Mouse (Mus musculus) mouse embryonic stem cell (cell line): ENCODE measurements around the gene Cd44.

Experiments used
- in situ Hi-C, 2 experiments: fragments of 300-500 bp; cut with MboI; formaldehyde crosslinking; loops; 1 replicate in 1 of 2; 3 replicates in 1 of 2; pipeline ENCODE4 v1.14.3; 2019 to 2020; ENCODE audit warnings: low sequenced_read_pairs in 2 of 2, low pct_unique_long_range_greater_than_20kb in 1 of 2, mixed read lengths in 1 of 2; ENCODE audit not compliant: unreplicated experiment in 1 of 2

Gene Cd44

DNA sequence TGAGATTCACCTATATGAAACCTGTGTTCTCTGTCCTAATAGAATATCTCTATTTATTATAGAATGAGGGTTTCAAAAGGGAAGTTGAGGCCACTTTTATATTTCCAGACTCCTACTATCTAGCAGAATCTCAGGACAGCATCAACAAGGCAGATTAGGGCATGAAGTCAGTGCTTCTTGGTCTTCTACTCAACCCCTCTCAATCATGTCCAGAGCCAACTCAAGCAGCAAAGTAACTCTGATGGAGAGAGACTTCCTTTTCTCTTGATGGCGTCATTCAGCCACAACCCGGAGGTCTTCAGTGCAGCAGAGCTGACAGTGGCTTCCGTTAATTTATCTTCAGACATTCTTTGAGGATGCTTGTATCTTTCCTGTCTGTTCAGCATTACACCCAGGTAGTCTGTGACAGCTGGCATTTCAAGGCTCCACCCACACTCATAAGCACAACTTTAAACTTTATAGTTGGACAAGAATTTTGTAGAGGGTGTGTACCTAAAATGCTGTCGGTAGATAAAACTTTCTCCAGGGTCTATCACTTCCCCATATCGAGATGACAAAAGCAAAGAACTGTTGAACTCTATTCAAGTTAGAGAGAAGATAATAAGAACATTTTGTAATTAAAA lies 52.5 kb downstream of the Cd44 start:
- in situ Hi-C loops = no loop called here

DNA sequence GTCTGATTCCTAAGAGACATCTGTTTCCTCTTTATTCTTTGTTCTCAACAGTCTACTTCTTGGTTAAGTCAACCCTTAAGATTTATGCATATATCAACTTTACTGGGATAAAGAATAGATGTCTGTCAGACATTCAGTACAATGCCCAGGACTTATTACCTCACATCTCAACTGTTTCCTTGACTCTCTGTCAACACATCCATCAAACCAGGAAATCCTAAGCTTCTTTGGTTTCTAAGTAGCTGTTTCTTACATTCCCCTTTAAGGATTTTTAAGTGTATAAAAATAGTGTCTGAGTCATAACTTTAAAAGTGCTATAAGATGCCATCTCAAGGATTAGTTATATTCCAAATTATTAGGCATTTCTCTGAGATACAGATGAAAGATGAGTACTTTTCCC lies 60.2 kb downstream of the Cd44 start:
- in situ Hi-C loops = no loop called here

DNA sequence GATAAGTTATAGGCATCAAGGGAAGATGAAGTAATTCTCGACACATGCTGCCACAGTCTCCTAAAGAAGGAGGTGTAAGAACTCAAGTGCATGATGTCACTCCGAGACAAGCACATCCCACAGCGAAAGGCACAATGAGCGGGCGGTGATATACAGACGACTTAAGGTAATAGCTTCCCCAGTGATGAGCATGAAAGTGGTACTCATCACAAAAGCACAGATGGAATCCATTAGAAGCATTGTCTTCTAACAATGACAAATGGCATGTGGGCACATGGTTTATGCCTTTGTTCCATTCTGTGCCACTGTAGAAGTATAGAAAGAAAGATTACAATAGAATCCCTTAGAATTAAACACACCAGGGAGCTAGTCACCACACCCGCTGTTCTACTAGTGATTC lies 63.3 kb downstream of the Cd44 start:
- in situ Hi-C loops = no loop called here

DNA sequence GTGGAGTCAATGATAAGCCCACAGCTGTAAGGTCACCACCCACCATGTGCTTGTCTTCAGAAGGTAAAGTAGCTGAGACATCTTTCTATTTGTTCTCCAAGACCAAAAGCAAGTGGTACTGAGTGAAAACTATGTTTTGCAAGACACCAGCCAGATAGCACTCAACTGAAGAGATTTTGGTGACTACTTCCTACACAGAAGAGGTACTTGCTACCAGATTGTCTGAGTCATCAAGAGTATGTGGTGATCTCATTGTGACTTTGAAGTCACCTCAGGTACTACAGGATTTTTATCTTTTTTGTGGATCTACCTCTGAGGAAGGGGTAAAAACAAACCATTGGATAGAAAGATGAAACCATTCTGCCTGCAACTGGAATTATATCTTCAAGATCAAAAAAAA lies 69.9 kb downstream of the Cd44 start:
- in situ Hi-C loops = no loop called here

DNA sequence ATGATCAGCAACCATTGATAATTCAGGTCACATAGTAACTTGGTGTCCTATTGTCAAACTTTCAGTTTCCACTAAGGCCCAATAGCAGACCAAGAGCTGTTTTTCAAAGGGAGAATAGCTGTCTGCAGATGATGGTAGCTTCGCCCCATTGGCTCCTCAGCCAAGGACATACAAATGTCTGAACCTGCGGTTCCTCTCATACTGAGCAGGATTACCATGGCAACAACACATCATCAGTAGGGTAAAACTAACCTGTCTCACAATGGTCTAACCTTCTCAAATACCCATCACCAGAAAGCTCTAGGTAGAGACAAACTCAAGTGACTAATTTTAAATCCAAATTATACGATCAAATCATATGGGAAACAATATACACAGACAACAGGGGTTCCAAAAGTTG lies 72.3 kb downstream of the Cd44 start:
- in situ Hi-C loops = no loop called here

DNA sequence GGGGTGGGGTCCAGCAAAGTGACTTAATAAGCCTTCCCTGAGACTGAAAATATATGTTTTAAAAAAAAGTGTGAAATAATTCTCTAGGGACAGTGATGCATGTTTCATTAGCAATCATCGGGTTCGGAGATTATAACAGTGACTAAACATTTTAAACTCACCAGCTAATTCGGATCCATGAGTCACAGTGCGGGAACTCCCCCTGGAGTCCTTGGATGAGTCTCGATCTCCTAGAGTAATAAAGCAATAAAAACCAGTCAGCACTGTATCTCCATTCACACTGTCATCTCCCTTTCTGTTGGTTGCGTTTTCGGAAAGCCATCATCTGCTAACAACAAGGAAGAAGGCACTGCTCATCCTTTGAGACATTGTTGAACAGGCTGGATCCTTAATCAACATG lies 73.1 kb downstream of the Cd44 start:
- in situ Hi-C loops = no loop called here

DNA sequence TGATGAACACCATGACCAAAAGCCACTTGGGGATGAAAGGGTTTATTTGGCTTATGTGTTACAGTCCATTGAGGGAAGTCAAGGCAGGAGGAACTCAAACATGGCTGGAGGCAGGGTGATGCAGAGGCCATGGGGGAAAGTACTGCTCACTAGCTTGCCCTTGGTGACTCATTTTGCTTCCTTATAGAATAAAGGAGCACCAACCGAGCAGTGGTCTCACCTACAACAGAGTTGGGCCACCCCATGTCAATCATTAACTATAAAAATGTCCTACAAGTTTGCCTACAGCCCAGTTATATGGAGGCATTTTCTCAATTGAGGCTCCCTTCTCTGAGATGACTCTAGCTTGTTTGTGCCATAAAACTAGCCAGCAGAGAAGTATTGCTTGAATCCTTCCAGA lies 73.6 kb downstream of the Cd44 start:
- in situ Hi-C loops = no loop called here

DNA sequence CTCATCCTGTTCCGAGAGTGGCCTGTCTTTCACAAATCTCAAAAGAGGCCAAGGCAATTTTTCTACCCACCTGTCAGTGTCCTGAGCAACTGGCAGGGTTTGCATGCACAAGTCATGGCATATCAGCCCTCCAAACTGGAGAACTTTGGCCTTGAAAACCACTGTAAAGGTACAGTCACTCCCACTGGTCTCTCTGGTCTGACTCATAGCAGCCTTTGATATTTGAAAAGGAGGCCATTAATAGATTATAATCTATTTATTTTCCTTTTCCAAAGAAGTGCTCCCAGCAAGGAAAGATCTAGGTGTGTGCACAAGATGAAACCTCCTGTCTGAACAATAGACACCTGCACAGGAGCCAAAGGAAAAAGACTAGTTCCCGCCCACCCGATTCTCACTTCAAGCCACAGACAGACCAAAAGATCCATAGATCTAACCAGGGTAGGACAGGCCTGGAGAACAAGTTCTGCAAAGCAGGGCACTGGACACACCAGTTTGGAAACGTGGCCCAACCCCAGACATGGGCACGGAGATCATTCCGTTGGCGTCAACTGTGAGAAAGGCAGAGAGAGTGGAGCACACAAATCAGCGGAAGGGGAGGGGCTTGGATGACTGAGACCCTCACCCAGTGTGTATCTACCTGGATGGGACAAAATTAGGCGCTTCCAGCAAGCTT lies 75.4 kb downstream of the Cd44 start:
- in situ Hi-C loops = no loop called here

DNA sequence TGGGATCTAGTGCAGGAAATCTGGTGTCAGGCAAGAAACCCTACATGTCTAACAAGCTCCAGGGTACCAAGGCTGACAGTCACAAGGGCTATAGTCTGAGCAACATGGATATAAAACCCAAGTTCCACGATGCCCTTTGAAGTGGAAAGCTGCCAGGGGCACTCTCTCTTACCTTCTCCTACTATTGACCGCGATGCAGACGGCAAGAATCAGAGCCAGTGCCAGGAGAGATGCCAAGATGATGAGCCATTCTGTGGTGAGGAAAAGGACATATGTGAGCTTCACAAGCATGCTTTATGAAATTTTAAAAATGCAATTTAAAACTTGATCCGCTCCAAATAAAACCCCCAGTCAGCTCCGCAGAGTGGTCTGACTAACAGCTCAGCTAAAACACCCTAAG lies 79.4 kb downstream of the Cd44 start:
- in situ Hi-C loops = no loop called here

DNA sequence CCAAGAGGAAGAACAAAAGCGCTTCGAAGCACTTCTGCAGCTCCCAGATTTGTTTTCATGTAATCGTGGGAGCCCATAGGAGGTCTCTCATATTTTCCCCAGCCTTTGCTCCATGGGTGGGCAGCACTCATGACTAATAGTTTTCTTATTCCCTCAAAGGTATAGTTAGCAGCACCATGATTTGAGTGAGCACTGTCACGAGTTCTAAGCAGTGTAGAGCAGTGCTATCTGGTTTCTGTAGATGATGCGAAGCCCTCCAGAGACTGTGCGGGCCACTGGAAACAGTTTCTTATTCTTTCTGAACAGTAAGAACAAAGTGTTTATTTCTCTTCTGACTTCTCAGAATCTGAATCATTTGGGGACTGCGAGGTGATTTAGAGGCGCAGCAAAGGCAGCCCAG lies 80.7 kb downstream of the Cd44 start:
- in situ Hi-C loops = no loop called here

DNA sequence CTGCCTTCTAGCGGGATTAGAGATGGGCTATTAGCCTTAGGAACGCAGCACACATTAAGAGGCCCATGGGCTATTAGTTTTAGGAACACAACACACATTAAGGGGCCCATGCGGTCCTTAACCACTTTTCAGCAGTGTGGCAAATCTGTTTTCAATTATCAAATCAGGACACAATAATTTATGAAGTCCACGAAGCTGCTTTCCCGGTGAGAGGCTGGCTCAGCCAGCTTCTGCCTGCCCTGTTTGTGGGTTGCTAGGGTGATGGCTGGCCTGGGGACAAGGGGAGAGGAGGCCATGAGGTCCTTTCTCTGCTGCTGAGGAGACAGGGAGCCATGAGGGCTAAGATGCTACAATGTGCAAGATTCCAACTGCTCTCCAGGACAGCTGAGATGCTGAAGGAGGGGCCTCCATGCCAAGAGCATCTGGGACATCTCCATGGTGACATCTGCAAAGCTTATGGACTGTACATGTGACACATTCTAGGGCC lies 81.2 kb downstream of the Cd44 start:
- in situ Hi-C loops = no loop called here

DNA sequence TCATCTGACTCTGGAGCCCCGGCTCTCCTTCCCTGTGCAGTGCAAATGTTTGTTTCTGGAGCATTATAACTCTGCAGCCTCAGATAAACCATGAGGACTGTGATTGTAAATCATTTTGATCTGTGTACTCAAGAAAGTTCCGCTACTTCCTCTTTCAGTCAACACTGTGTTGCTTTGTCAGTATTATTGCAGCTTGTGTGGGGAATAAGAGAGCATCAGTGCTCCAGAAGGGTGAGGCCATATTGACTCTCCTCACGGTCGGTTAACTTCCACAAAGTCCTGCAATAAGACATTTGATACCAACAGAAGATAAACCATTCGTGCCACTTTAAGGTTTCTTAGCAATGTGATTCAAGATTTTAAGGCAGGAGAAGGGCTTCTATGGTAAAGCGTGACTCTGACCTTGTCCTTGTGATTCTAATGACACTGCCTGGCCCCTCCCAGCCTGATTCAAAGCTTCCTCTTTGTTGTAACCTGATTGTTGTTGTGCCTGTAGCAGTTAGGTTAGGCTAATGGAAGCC lies 86.1 kb downstream of the Cd44 start:
- in situ Hi-C loops = no loop called here

DNA sequence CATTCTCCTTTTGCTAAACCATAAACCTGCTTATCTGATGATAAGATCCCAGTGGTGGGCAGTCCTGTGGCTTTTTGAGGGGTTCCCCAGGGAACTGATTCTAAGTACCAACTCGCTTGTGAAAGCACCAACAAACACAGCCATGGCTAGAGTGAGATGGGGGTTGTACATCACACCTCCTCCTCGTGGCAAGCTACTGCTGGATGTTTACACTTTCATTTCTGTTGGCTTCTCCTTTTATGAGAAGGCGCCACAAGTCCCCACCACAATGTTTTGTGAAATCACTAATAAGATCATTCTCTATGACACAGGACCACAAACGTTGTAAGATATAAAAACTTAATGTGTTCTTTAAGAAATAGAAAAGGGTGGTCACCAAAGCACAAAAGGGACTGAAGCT lies 88.7 kb downstream of the Cd44 start:
- in situ Hi-C loops = no loop called here

DNA sequence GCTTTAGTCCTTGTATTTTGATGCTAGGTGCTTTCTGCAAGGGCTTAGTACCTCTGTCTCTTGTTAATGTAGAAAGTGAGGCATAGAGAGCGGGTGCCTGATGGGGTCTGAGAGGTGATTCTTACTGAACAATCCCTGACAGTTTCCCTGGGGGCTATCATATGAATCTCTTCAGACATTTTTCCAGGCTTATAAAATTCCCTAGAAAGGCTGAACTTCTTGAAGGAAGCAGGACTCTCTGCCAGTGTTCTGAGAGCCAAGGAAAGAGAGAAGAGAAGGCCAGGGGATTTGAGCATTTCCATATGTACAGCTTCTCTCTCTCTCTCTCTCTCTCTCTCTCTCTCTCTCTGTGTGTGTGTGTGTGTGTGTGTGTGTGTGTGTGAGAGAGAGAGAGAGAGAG lies 92.0 kb downstream of the Cd44 start:
- in situ Hi-C loops = loop anchor here in 1 of 2 experiments (10.0 kb wide), 1 partner anchor 195 kb away; no protein-coding TSS in a partner anchor

DNA sequence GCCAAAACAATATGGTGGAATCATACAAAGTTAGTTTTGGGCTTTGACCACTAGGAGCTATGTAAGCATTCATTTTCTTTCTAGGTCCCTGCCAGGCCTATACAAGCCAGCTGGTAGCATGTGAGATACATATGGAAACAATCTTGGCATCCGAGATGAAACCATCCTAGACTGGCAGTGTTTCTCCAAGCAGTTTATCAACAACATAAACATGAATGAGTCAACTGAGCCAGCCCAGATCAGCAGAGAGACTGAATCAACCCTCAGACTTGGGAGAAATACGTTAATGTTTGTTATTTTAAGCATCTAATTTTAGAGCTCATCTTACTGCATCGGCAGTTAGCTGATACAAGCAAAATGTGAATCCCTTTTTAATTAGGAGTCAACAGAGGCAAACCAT lies 93.8 kb downstream of the Cd44 start:
- in situ Hi-C loops = loop anchor here in 1 of 2 experiments (10.0 kb wide), 1 partner anchor 197 kb away; no protein-coding TSS in a partner anchor

DNA sequence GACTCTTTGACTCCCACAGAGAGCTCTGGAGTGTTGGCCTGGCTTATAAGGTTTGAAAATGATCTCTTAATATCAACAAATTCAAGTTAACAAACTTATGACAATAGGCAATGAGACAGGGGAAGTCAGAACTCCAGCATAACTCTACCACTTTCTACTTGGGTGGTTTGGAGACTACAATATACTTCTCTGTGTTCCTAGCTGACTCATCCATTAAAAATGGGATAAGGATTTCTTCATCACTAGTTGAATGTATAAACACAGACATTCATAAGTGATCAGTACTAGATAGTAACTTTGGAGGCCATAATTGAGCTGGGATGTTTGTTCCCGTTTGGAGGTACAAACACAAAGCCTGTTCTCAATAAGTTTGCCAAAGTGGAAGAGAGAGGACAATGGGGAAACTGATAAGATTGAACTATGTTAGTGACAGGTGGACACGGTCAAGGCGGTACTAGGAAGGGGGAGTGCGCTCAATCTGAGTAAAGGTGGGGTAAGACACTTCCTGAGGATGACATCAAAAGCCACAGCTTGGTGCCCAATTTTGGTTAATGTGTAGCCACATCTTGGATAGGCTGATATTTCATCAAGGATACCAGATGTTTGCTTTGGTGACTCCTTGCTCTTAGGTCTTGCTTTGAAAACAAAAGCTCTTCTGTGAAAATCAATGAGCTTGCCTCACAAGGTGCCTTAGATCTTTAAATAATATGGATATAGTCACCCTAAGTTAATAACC lies 95.5 kb downstream of the Cd44 start:
- in situ Hi-C loops = loop anchor here in 1 of 2 experiments (10.0 kb wide), 1 partner anchor 199 kb away; no protein-coding TSS in a partner anchor

DNA sequence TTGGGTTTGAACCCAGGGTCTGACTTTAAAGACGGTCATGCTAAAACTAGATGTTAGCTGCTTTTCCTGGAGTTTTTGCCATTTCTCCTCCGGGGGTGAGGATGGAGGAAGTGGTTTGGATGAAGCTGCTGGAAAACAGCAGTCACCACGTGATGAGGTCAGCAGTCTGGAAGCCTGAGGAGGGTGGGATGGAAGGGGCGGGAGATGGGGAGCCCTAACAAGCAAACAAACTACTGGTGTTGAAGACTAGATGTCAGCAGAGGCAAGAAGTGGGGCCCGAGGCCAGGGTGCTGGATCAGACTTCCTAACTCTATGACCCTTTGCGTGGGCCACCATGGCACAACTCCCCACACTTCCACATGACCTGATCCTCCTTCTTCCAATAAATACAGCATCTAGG lies 96.2 kb downstream of the Cd44 start:
- in situ Hi-C loops = loop anchor here in 1 of 2 experiments (10.0 kb wide), 1 partner anchor 200 kb away; no protein-coding TSS in a partner anchor

DNA sequence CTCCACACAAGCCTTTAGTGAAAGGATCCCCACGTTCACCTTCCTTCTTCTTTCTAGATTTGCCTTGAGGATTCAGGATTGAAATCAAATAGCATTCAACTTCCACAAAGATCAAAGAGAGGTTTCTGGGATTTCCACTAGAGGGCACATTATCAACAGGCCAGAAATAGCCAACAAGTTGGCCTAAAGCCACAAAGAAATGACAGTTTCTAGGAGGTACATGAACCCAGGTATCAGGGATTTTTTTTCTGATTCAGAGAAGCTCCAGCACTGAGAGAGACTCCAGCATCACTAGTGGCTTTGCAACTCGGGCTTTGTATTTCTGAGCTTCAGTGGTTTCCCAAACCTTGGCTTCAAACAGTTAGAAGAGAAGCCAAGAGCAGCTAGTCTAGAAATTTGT lies 97.4 kb downstream of the Cd44 start:
- in situ Hi-C loops = loop anchor here in 1 of 2 experiments (10.0 kb wide), 1 partner anchor 201 kb away; no protein-coding TSS in a partner anchor

DNA sequence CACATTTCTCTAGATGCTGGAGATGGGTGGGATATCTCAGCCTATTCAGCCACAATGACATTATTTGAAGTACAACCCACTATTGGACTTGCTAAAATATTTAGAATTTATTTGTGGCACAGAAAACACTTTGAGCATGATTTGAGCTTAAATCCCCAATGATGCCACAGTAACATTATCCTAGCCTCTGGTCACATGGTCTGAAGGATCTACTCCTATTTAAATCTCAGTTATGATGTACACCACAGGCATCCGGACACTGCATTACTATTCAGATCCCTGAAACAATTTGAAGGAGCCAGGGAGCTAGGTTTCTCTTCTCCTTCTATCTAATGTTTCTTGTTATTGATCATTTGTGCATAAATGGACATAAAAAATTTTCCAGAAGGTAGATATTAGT lies 99.6 kb downstream of the Cd44 start:
- in situ Hi-C loops = loop anchor here in 1 of 2 experiments (10.0 kb wide), 1 partner anchor 203 kb away; no protein-coding TSS in a partner anchor
